In genomic region chr10:5177446-5178015, GRCm38 (mm10) we compare ENCODE assay signal across 29 mouse cellular contexts.
A peak's percentile ranks its signal among the peaks of the same experiment; 100 is the strongest.
DNase-seq lines count a peak whose midpoint lies in the region; ATAC-seq and TF ChIP-seq lines count a peak whose summit lies in the region.
"Had no signal": no experiment of that assay in that cellular context is flagged by ENCODE, and none has a peak within 500 bp of the region (broad histone marks: within the 10 kb centered on the region; RNA-seq: fewer than 3 reads in every experiment).

No protein-coding gene starts in this region.

- no peaks in the 10 kb centered on the region for H3K36me3 ChIP-seq in lung, postnatal 0 days (ENCODE audit: insufficient read depth, low read length)
- peaks cover 2% of the 10 kb centered on the region for H3K36me3 ChIP-seq in myocyte (ENCODE audit: control insufficient read depth, insufficient read depth)
- H3K36me3 ChIP-seq: forebrain, embryonic 12.5 days; lung, embryonic 15.5 days; midbrain, embryonic 10.5 days; midbrain, embryonic 15.5 days had no signal

- peak; percentile 34 for DNase-seq in gastrocnemius, adult 2 months
- no peak for DNase-seq in gastrocnemius, postnatal 10 days
- DNase-seq in lung, postnatal 0 days (ENCODE audit: low spot score): no peak
- DNase-seq in lung, postnatal 4 days: no peak
- DNase-seq in MN1 (ENCODE audit: low spot score): peak; percentile 56
- no peak for DNase-seq in urinary bladder, postnatal 10 days (ENCODE audit: low spot score)
- DNase-seq in left cerebral cortex, adult 2 months (ENCODE audit: extremely low spot score in 1 of 2, low spot score in 2 of 2): no peak
- DNase-seq: adrenal gland, adult 2 months; cerebellum, adult 9-11 months; embryo, embryonic 11 days; gastrocnemius, postnatal 36 days; heart, postnatal 36 days; kidney, adult 9 months; kidney, postnatal 10 days; layer of hippocampus, adult 9-11 months; liver; right cerebral cortex, adult 18-20 months; thymus, adult 2 months; thymus, postnatal 36 days had no signal

- no peak for TF ChIP-seq CTCF in gastrocnemius, adult 2 months (IDR thresholded peaks at IDR 0.05)
- no peak for TF ChIP-seq CTCF in lung, postnatal 0 days (IDR thresholded peaks at IDR 0.05)
- no peak for TF ChIP-seq CTCF in left cerebral cortex, adult 2 months (IDR thresholded peaks at IDR 0.05)

- H3K27me3 ChIP-seq in lung, postnatal 0 days (replicated peaks; ENCODE audit: insufficient read depth, low read length): no peaks in the 10 kb centered on the region
- no peaks in the 10 kb centered on the region for H3K27me3 ChIP-seq in myocyte (ENCODE audit: control insufficient read depth, insufficient read depth, insufficient read length)
- H3K27me3 ChIP-seq: embryonic facial prominence, embryonic 13.5 days; forebrain, embryonic 12.5 days; hindbrain, embryonic 13.5 days; lung, embryonic 15.5 days; midbrain, embryonic 15.5 days had no signal

- no peaks in the 10 kb centered on the region for H3K4me1 ChIP-seq in lung, postnatal 0 days (ENCODE audit: insufficient read depth, low read depth, low read length)
- H3K4me1 ChIP-seq: embryonic facial prominence, embryonic 13.5 days; forebrain, embryonic 12.5 days; hindbrain, embryonic 13.5 days; lung, embryonic 15.5 days; midbrain, embryonic 15.5 days had no signal

- peak overlapping the region; percentile 56 for H3K27ac ChIP-seq in gastrocnemius, adult 2 months
- H3K27ac ChIP-seq in lung, postnatal 0 days (ENCODE audit: low read length): no peak overlapping the region
- H3K27ac ChIP-seq in left cerebral cortex, adult 2 months: no peak overlapping the region
- H3K27ac ChIP-seq: embryonic facial prominence, embryonic 13.5 days; forebrain, embryonic 12.5 days; hindbrain, embryonic 13.5 days; liver, embryonic 14.5 days; lung, embryonic 15.5 days; midbrain, embryonic 10.5 days; midbrain, embryonic 15.5 days; stomach, postnatal 0 days had no signal

- H3K4me2 ChIP-seq in lung, postnatal 0 days (replicated peaks; ENCODE audit: low read depth, low read length): no peak overlapping the region
- peak overlapping the region; percentile 67 for H3K4me2 ChIP-seq in myocyte (ENCODE audit: low read depth)
- H3K4me2 ChIP-seq: embryonic facial prominence, embryonic 13.5 days; forebrain, embryonic 12.5 days; hindbrain, embryonic 13.5 days; lung, embryonic 15.5 days; midbrain, embryonic 15.5 days had no signal

- no peak overlapping the region for H3K4me3 ChIP-seq in gastrocnemius, adult 2 months
- H3K4me3 ChIP-seq in lung, postnatal 0 days (ENCODE audit: low read depth, low read length): no peak overlapping the region
- H3K4me3 ChIP-seq in myocyte: no peak overlapping the region
- no peak overlapping the region for H3K4me3 ChIP-seq in left cerebral cortex, adult 2 months
- H3K4me3 ChIP-seq: embryonic facial prominence, embryonic 13.5 days; forebrain, embryonic 12.5 days; hindbrain, embryonic 13.5 days; lung, embryonic 15.5 days; midbrain, embryonic 10.5 days; midbrain, embryonic 15.5 days had no signal

- TF ChIP-seq EP300 in lung, postnatal 0 days (IDR thresholded peaks at IDR 0.05): no peak

- ATAC-seq in lung, postnatal 0 days: peak; percentile 46
- ATAC-seq: intestine, postnatal 0 days; midbrain, embryonic 15.5 days had no signal

- intact Hi-C loops in gastrocnemius, adult 2 months (cut with DNase I): no loop called here
- intact Hi-C loops in left cerebral cortex, adult 2 months (cut with DNase I): no loop called here

- H3K79me2 ChIP-seq in myocyte (ENCODE audit: control insufficient read depth, insufficient read depth): no peaks in the 10 kb centered on the region

- no peaks in the 10 kb centered on the region for H3K9me3 ChIP-seq in lung, postnatal 0 days (ENCODE audit: low read length)
- H3K9me3 ChIP-seq: embryonic facial prominence, embryonic 13.5 days; forebrain, embryonic 12.5 days; hindbrain, embryonic 13.5 days; lung, embryonic 15.5 days; midbrain, embryonic 10.5 days; midbrain, embryonic 15.5 days had no signal

- H3ac ChIP-seq in myocyte (ENCODE audit: control insufficient read depth, insufficient read length): no peak overlapping the region

- no peak for TF ChIP-seq POLR2A in myocyte (IDR thresholded peaks at IDR 0.05; ENCODE audit: insufficient read length, low read depth)

- no peak overlapping the region for H3K9ac ChIP-seq in lung, postnatal 0 days (replicated peaks; ENCODE audit: low read depth)
- H3K9ac ChIP-seq: embryonic facial prominence, embryonic 13.5 days; forebrain, embryonic 12.5 days; hindbrain, embryonic 13.5 days; liver, embryonic 14.5 days; lung, embryonic 15.5 days; midbrain, embryonic 15.5 days had no signal

- 36% methylated on average over 9 of the region's 9 CpGs for WGBS in lung, postnatal 0 days

TF ChIP-seq in myocyte, 11 proteins besides CTCF, POLR2A, EP300 and RAD21:
- TF ChIP-seq MYOD1 (IDR thresholded peaks at IDR 0.05; ENCODE audit: control insufficient read depth in 1 of 3, insufficient read length in 2 of 3, low read depth in 2 of 3) (no peak), TCF12 (IDR thresholded peaks at IDR 0.05; ENCODE audit: insufficient read depth, poor library complexity, severe bottlenecking) (no peak), TCF3 (IDR thresholded peaks at IDR 0.05; ENCODE audit: insufficient read length, low read depth) (no peak), SRF (IDR thresholded peaks at IDR 0.05; ENCODE audit: control insufficient read depth, insufficient read length, low read depth) (no peak), USF1 (IDR thresholded peaks at IDR 0.05; ENCODE audit: low read depth) (no peak), REST (IDR thresholded peaks at IDR 0.05; ENCODE audit: insufficient read depth, insufficient read length) (no peak), MAX (IDR thresholded peaks at IDR 0.05; ENCODE audit: low read depth) (no peak), MYOG (IDR thresholded peaks at IDR 0.05; ENCODE audit: control insufficient read depth in 1 of 3, insufficient read depth in 1 of 3, insufficient read length in 2 of 3, low read depth in 2 of 3) (no peak)

Comparison
In these comparisons a context has a peak if more than half of its experiments do, and no peak if none do; other contexts are left out.
1. DNase-seq: peak in gastrocnemius, adult 2 months (single experiment) and MN1 (single experiment); none in gastrocnemius, postnatal 10 days (single experiment), lung, postnatal 0 days (single experiment), lung, postnatal 4 days (0 of 2), urinary bladder, postnatal 10 days (single experiment) and left cerebral cortex, adult 2 months (0 of 2).